10 mouse cellular contexts compared by ENCODE assay signal in the genomic region with DNA sequence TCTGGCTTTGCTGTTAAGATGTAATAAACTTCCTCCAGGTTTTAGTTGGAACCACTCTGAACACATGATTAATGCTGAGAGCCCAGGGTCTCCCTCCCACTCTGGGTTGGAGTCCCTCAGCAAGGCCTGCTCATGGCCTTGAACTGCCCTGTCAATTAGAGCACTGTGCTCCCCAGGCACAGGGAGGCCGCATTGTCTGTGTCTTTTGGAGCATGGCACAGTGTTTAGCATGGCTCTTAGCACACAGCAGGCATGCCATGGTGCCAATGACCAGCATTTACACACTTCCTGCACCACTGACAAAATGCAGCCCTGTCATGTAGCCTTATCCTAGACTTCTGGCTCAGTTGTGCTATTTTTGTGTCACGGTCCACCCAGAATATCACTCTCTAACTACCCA.
A peak's percentile ranks its signal among the peaks of the same experiment; 100 is the strongest.
DNase-seq lines count a peak whose midpoint lies in the region; ATAC-seq lines count a peak whose summit lies in the region.
"Had no signal": no experiment of that assay in that cellular context is flagged by ENCODE, and none has a peak within 500 bp of the region (broad histone marks: within the 10 kb centered on the region; RNA-seq: fewer than 3 reads in every experiment).

No protein-coding gene starts in this region.

- peaks cover 24% of the 10 kb centered on the region for H3K4me1 ChIP-seq in forebrain, embryonic 13.5 days
- peaks cover 8% of the 10 kb centered on the region; the same call in 1 of the 2 replicates for H3K4me1 ChIP-seq in midbrain, embryonic 11.5 days (ENCODE audit: control insufficient read depth, insufficient read depth, low read length)

- no peaks in the 10 kb centered on the region for H3K27me3 ChIP-seq in forebrain, embryonic 13.5 days
- H3K27me3 ChIP-seq in midbrain, embryonic 11.5 days (ENCODE audit: control insufficient read depth, insufficient read depth, low read length), result no peaks in the 10 kb centered on the region

- peak; percentile 30 to 57 for DNase-seq in cerebellum, postnatal 10 days
- DNase-seq in cerebellum, postnatal 36 days, result no peak
- DNase-seq in adrenal gland, adult 2 months, result peak; percentile 66
- no peak for DNase-seq in midbrain, embryonic 11.5 days (ENCODE audit: low spot score, missing footprints)
- no peak for DNase-seq in right cerebral cortex, postnatal 14 days
- DNase-seq in gastrocnemius, adult 18-20 months (ENCODE audit: low spot score), result no peak
- DNase-seq in gastrocnemius, postnatal 14 days, result no peak
- DNase-seq: kidney, adult 9 months; lung, embryonic 14.5 days had no signal

- ATAC-seq in forebrain, embryonic 13.5 days, result peak; percentile 95
- peak; percentile 82 for ATAC-seq in midbrain, embryonic 11.5 days (ENCODE audit: low FRiP score)

- H3K9ac ChIP-seq in forebrain, embryonic 13.5 days, result no peak overlapping the region
- no peak overlapping the region for H3K9ac ChIP-seq in midbrain, embryonic 11.5 days (ENCODE audit: low read length)
- H3K9ac ChIP-seq: lung, embryonic 14.5 days had no signal

- no peak overlapping the region for H3K4me3 ChIP-seq in forebrain, embryonic 13.5 days
- H3K4me3 ChIP-seq in midbrain, embryonic 11.5 days (ENCODE audit: low read depth, low read length), result no peak overlapping the region

- H3K4me2 ChIP-seq in forebrain, embryonic 13.5 days, result no peak overlapping the region
- no peak overlapping the region for H3K4me2 ChIP-seq in midbrain, embryonic 11.5 days
- H3K4me2 ChIP-seq: lung, embryonic 14.5 days had no signal

- no peaks in the 10 kb centered on the region for H3K9me3 ChIP-seq in forebrain, embryonic 13.5 days (replicated peaks)
- H3K9me3 ChIP-seq in midbrain, embryonic 11.5 days (ENCODE audit: control insufficient read depth, low read length), result no peaks in the 10 kb centered on the region

- intact Hi-C loops in gastrocnemius, postnatal 14 days (cut with DNase I; ENCODE audit: low total_unique reads), result no loop called here

- WGBS in forebrain, embryonic 13.5 days, result 45% methylated on average over 2 of the region's 2 CpGs
- 65% methylated on average over 2 of the region's 2 CpGs for WGBS in midbrain, embryonic 11.5 days

- no peak overlapping the region for H3K27ac ChIP-seq in forebrain, embryonic 13.5 days
- no peak overlapping the region for H3K27ac ChIP-seq in midbrain, embryonic 11.5 days (ENCODE audit: low read depth, low read length)

- no peaks in the 10 kb centered on the region for H3K36me3 ChIP-seq in forebrain, embryonic 13.5 days (ENCODE audit: poor library complexity, severe bottlenecking)
- H3K36me3 ChIP-seq in midbrain, embryonic 11.5 days (ENCODE audit: control insufficient read depth, insufficient read depth, low read length), result no peaks in the 10 kb centered on the region

Comparison
In these comparisons a context has a peak if more than half of its experiments do, and no peak if none do; other contexts are left out.
1. DNase-seq: peak in cerebellum, postnatal 10 days (2 of 2) and adrenal gland, adult 2 months (single experiment); none in cerebellum, postnatal 36 days (0 of 2), midbrain, embryonic 11.5 days (single experiment), right cerebral cortex, postnatal 14 days (single experiment), gastrocnemius, adult 18-20 months (single experiment) and gastrocnemius, postnatal 14 days (single experiment).